Mouse (Mus musculus): ENCODE results near the gene Zfp784.

- no peak for TF ChIP-seq CTCF (IDR thresholded peaks at IDR 0.05; ENCODE audit: low read depth, low read length)
- TF ChIP-seq POLR2A (IDR thresholded peaks at IDR 0.05; ENCODE audit: extremely low read depth, insufficient read depth, low read length), result no peak
Measured at GRCm38 (mm10) chr7:5008229-5008628, 30.0 kb downstream of the Zfp784 start.

All from liver, adult 2 months (tissue).